Mouse (Mus musculus): Measurements from ENCODE around the gene Rbl2.

Gene Rbl2

GRCm38 (mm10) chr8:91106271-91106670, 36.4 kb downstream of the Rbl2 start:
- DNase-seq (ENCODE audit: low spot score in 2 of 2): no peak

- no peak for DNase-seq (ENCODE audit: low spot score in 2 of 2)
Observed at GRCm38 (mm10) chr8:91111868-91112477, 42.1 kb downstream of the Rbl2 start.

GRCm38 (mm10) chr8:91114428-91114827, 44.6 kb downstream of the Rbl2 start:
- DNase-seq (ENCODE audit: low spot score in 2 of 2): no peak

- no peak for DNase-seq (ENCODE audit: low spot score in 2 of 2)
Observed at GRCm38 (mm10) chr8:91114910-91115309, 45.1 kb downstream of the Rbl2 start.

- DNase-seq (ENCODE audit: low spot score in 2 of 2): no peak
Observed at GRCm38 (mm10) chr8:91117537-91117936, 47.7 kb downstream of the Rbl2 start.

- no peak for DNase-seq (ENCODE audit: low spot score in 2 of 2)
Observed at GRCm38 (mm10) chr8:91118131-91118530, 48.3 kb downstream of the Rbl2 start.

GRCm38 (mm10) chr8:91124315-91124714, 54.5 kb downstream of the Rbl2 start:
- no peak for DNase-seq (ENCODE audit: low spot score in 2 of 2)

GRCm38 (mm10) chr8:91126786-91127185, 56.9 kb downstream of the Rbl2 start:
- no peak for DNase-seq (ENCODE audit: low spot score in 2 of 2)

- no peak for DNase-seq (ENCODE audit: low spot score in 2 of 2)
Observed at GRCm38 (mm10) chr8:91132731-91133130, 62.9 kb downstream of the Rbl2 start.

GRCm38 (mm10) chr8:91133441-91134069, 63.7 kb downstream of the Rbl2 start:
- no peak for DNase-seq (ENCODE audit: low spot score in 2 of 2)

- peak; percentile 96 for DNase-seq (ENCODE audit: low spot score in 2 of 2)
Observed at GRCm38 (mm10) chr8:91134070-91134475, 64.2 kb downstream of the Rbl2 start.

- DNase-seq (ENCODE audit: low spot score in 2 of 2): no peak
Observed at GRCm38 (mm10) chr8:91134659-91135058, 64.8 kb downstream of the Rbl2 start.

- no peak for DNase-seq (ENCODE audit: low spot score in 2 of 2)
Observed at GRCm38 (mm10) chr8:91135308-91136181, 65.7 kb downstream of the Rbl2 start.

- DNase-seq (ENCODE audit: low spot score in 2 of 2): no peak
Observed at GRCm38 (mm10) chr8:91140828-91141227, 71.0 kb downstream of the Rbl2 start.

- DNase-seq (ENCODE audit: low spot score in 2 of 2): peak in 1 of 2 experiments; percentile 70
Observed at GRCm38 (mm10) chr8:91147715-91148114, 77.9 kb downstream of the Rbl2 start.

GRCm38 (mm10) chr8:91148643-91149178, 78.9 kb downstream of the Rbl2 start:
- no peak for DNase-seq (ENCODE audit: low spot score in 2 of 2)

GRCm38 (mm10) chr8:91149298-91149697, 79.4 kb downstream of the Rbl2 start:
- no peak for DNase-seq (ENCODE audit: low spot score in 2 of 2)

GRCm38 (mm10) chr8:91151531-91151930, 81.7 kb downstream of the Rbl2 start:
- DNase-seq (ENCODE audit: low spot score in 2 of 2): no peak

- DNase-seq (ENCODE audit: low spot score in 2 of 2): no peak
Observed at GRCm38 (mm10) chr8:91153831-91154230, 84.0 kb downstream of the Rbl2 start.

GRCm38 (mm10) chr8:91154564-91154963, 84.7 kb downstream of the Rbl2 start:
- DNase-seq (ENCODE audit: low spot score in 2 of 2): peak in 1 of 2 experiments; percentile 32

GRCm38 (mm10) chr8:91158617-91159016, 88.8 kb downstream of the Rbl2 start:
- no peak for DNase-seq (ENCODE audit: low spot score in 2 of 2)

All from spleen, postnatal 4 days (tissue).